ENCODE assay signal across 9 mouse cellular contexts in the genomic region with DNA sequence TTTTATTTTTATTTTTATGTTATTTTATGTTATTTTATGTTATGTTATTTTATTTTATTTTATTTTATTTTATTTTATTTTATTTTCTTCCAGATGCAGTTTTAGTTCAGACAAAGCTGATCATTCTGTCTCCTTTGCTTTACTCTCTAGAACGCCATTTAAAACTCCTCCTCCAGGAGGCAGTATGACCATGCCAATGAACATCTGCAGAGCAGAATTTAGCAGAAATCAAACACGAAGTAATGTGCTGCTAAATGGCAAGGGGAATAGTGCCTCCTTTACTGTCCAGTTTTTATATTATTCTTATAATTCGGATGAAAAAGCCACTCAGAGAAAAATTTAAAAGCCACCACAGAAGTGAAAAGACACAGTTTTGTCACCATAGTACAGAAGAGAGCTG.
A peak's percentile ranks its signal among the peaks of the same experiment; 100 is the strongest.
DNase-seq lines count a peak whose midpoint lies in the region; ATAC-seq and TF ChIP-seq lines count a peak whose summit lies in the region.
"Had no signal": no experiment of that assay in that cellular context is flagged by ENCODE, and none has a peak within 500 bp of the region (broad histone marks: within the 10 kb centered on the region; RNA-seq: fewer than 3 reads in every experiment).

No protein-coding gene starts in this region.

- no peaks in the 10 kb centered on the region for H3K27me3 ChIP-seq in embryonic facial prominence, embryonic 14.5 days (replicated peaks; ENCODE audit: control insufficient read depth, insufficient read depth, low read length)
- H3K27me3 ChIP-seq in kidney, embryonic 15.5 days = no peaks in the 10 kb centered on the region
- H3K27me3 ChIP-seq in lung, postnatal 0 days (replicated peaks; ENCODE audit: insufficient read depth, low read length) = no peaks in the 10 kb centered on the region

- TF ChIP-seq CTCF in lung, postnatal 0 days (IDR thresholded peaks at IDR 0.05) = peak; percentile 54

- H3K9ac ChIP-seq in embryonic facial prominence, embryonic 14.5 days (ENCODE audit: low read depth, low read length) = no peak overlapping the region
- H3K9ac ChIP-seq in kidney, embryonic 15.5 days = no peak overlapping the region
- H3K9ac ChIP-seq in lung, postnatal 0 days (replicated peaks; ENCODE audit: low read depth) = no peak overlapping the region

- no peaks in the 10 kb centered on the region for H3K9me3 ChIP-seq in embryonic facial prominence, embryonic 14.5 days (ENCODE audit: control insufficient read depth, low read length)
- H3K9me3 ChIP-seq in kidney, embryonic 15.5 days (replicated peaks) = no peaks in the 10 kb centered on the region
- H3K9me3 ChIP-seq in lung, postnatal 0 days (ENCODE audit: low read length) = no peaks in the 10 kb centered on the region

- H3K4me1 ChIP-seq in embryonic facial prominence, embryonic 14.5 days (ENCODE audit: control insufficient read depth, insufficient read depth, low read length) = no peaks in the 10 kb centered on the region
- H3K4me1 ChIP-seq in kidney, embryonic 15.5 days = no peaks in the 10 kb centered on the region
- no peaks in the 10 kb centered on the region for H3K4me1 ChIP-seq in lung, postnatal 0 days (ENCODE audit: insufficient read depth, low read depth, low read length)

- no peak overlapping the region for H3K4me3 ChIP-seq in embryonic facial prominence, embryonic 14.5 days (ENCODE audit: low read depth, low read length)
- H3K4me3 ChIP-seq in kidney, embryonic 15.5 days (replicated peaks) = no peak overlapping the region
- no peak overlapping the region for H3K4me3 ChIP-seq in lung, postnatal 0 days (ENCODE audit: low read depth, low read length)
- H3K4me3 ChIP-seq: myocyte had no signal

- no peak for TF ChIP-seq EP300 in lung, postnatal 0 days (IDR thresholded peaks at IDR 0.05)

- DNase-seq in gastrocnemius, adult 18-20 months (ENCODE audit: low spot score) = peak; percentile 32
- DNase-seq in gastrocnemius, postnatal 25 days = no peak
- DNase-seq in urinary bladder, postnatal 25 days (ENCODE audit: low spot score) = peak; percentile 52
- no peak for DNase-seq in urinary bladder, postnatal 4 days (ENCODE audit: low spot score in 2 of 2)
- DNase-seq in embryonic facial prominence, embryonic 14.5 days (ENCODE audit: low spot score) = peak; percentile 58
- DNase-seq in lung, postnatal 0 days (ENCODE audit: low spot score) = peak; percentile 35
- DNase-seq in testis, postnatal 14 days (ENCODE audit: low spot score) = peak; percentile 10

- no peak for ATAC-seq in embryonic facial prominence, embryonic 14.5 days (ENCODE audit: low read depth)
- 0 out of 2 replicates have a peak, but pooled peaks have one; percentile 75 for ATAC-seq in kidney, embryonic 15.5 days (replicated peaks; ENCODE audit: low FRiP score)
- ATAC-seq in lung, postnatal 0 days = no peak

- 17% methylated on average over 3 of the region's 3 CpGs for whole genome bisulfite sequencing in embryonic facial prominence, embryonic 14.5 days
- 29% methylated on average over 3 of the region's 3 CpGs for WGBS in kidney, embryonic 15.5 days
- 30% methylated on average over 3 of the region's 3 CpGs for WGBS in lung, postnatal 0 days

- H3K27ac ChIP-seq in embryonic facial prominence, embryonic 14.5 days (replicated peaks; ENCODE audit: low read depth, low read length) = no peak overlapping the region
- H3K27ac ChIP-seq in kidney, embryonic 15.5 days = no peak overlapping the region
- H3K27ac ChIP-seq in lung, postnatal 0 days (ENCODE audit: low read length) = no peak overlapping the region

- no peak overlapping the region for H3K4me2 ChIP-seq in embryonic facial prominence, embryonic 14.5 days (ENCODE audit: low read depth, low read length)
- H3K4me2 ChIP-seq in kidney, embryonic 15.5 days = no peak overlapping the region
- no peak overlapping the region for H3K4me2 ChIP-seq in lung, postnatal 0 days (replicated peaks; ENCODE audit: low read depth, low read length)

- H3K36me3 ChIP-seq in embryonic facial prominence, embryonic 14.5 days (ENCODE audit: control insufficient read depth, insufficient read depth, low read length) = no peaks in the 10 kb centered on the region
- no peaks in the 10 kb centered on the region for H3K36me3 ChIP-seq in kidney, embryonic 15.5 days
- no peaks in the 10 kb centered on the region for H3K36me3 ChIP-seq in lung, postnatal 0 days (ENCODE audit: insufficient read depth, low read length)

Comparison
In these comparisons a context has a peak if more than half of its experiments do, and no peak if none do; other contexts are left out.
1. DNase-seq: peak in gastrocnemius, adult 18-20 months (single experiment), urinary bladder, postnatal 25 days (single experiment), embryonic facial prominence, embryonic 14.5 days (single experiment), lung, postnatal 0 days (single experiment) and testis, postnatal 14 days (single experiment); none in gastrocnemius, postnatal 25 days (single experiment) and urinary bladder, postnatal 4 days (0 of 2).